Mouse (Mus musculus): Measurements from ENCODE around the gene Aqp9.

The Aqp9 gene

GRCm38 (mm10) chr9:71166871-71167465 lies 1.5 kb downstream of the Aqp9 start:
- DNase-seq = no peak

GRCm38 (mm10) chr9:71166019-71166705 lies 2.3 kb downstream of the Aqp9 start:
- no peak for DNase-seq

- DNase-seq = no peak
Measured at GRCm38 (mm10) chr9:71165510-71165909, 3.0 kb downstream of the Aqp9 start.

- DNase-seq = no peak
Measured at GRCm38 (mm10) chr9:71165061-71165460, 3.4 kb downstream of the Aqp9 start.

- DNase-seq = no peak
Measured at GRCm38 (mm10) chr9:71164353-71164752, 4.1 kb downstream of the Aqp9 start.

GRCm38 (mm10) chr9:71162858-71163740 lies 5.4 kb downstream of the Aqp9 start:
- DNase-seq = no peak

- DNase-seq = no peak
Measured at GRCm38 (mm10) chr9:71162131-71162857, 6.2 kb downstream of the Aqp9 start.

- DNase-seq = no peak
Measured at GRCm38 (mm10) chr9:71160849-71161711, 7.4 kb downstream of the Aqp9 start.

- no peak for DNase-seq
Measured at GRCm38 (mm10) chr9:71159686-71160085, 8.8 kb downstream of the Aqp9 start.

GRCm38 (mm10) chr9:71159060-71159626 lies 9.3 kb downstream of the Aqp9 start:
- no peak for DNase-seq

GRCm38 (mm10) chr9:71157921-71158646 lies 10.4 kb downstream of the Aqp9 start:
- no peak for DNase-seq

- no peak for DNase-seq
Measured at GRCm38 (mm10) chr9:71156447-71157035, 11.9 kb downstream of the Aqp9 start.

- no peak for DNase-seq
Measured at GRCm38 (mm10) chr9:71155399-71156005, 13.0 kb downstream of the Aqp9 start.

- no peak for DNase-seq
Measured at GRCm38 (mm10) chr9:71151386-71151785, 17.1 kb downstream of the Aqp9 start.

GRCm38 (mm10) chr9:71150175-71150574 lies 18.3 kb downstream of the Aqp9 start:
- no peak for DNase-seq

GRCm38 (mm10) chr9:71148890-71149289 lies 19.6 kb downstream of the Aqp9 start:
- DNase-seq = no peak

GRCm38 (mm10) chr9:71146210-71146609 lies 22.3 kb downstream of the Aqp9 start:
- no peak for DNase-seq

GRCm38 (mm10) chr9:71140205-71140604 lies 28.3 kb downstream of the Aqp9 start:
- no peak for DNase-seq

- no peak for DNase-seq
Measured at GRCm38 (mm10) chr9:71138936-71139335, 29.5 kb downstream of the Aqp9 start.
